Mouse (Mus musculus) ovary, postnatal 10 days (tissue): ENCODE results near the gene Napepld.
A peak's percentile ranks its signal among the peaks of the same experiment; 100 is the strongest.
"Not testable (repeated sequence)": the region's sequence is repeated elsewhere in the genome, so short reads cannot be mapped to it uniquely, and the experiment has no call there.

ENCODE experiments used
- DNase-seq: peaks from one replicate; pipeline ENCODE4 v3.0.0; 2022; ENCODE audit warnings: low spot score

Napepld gene

DNA sequence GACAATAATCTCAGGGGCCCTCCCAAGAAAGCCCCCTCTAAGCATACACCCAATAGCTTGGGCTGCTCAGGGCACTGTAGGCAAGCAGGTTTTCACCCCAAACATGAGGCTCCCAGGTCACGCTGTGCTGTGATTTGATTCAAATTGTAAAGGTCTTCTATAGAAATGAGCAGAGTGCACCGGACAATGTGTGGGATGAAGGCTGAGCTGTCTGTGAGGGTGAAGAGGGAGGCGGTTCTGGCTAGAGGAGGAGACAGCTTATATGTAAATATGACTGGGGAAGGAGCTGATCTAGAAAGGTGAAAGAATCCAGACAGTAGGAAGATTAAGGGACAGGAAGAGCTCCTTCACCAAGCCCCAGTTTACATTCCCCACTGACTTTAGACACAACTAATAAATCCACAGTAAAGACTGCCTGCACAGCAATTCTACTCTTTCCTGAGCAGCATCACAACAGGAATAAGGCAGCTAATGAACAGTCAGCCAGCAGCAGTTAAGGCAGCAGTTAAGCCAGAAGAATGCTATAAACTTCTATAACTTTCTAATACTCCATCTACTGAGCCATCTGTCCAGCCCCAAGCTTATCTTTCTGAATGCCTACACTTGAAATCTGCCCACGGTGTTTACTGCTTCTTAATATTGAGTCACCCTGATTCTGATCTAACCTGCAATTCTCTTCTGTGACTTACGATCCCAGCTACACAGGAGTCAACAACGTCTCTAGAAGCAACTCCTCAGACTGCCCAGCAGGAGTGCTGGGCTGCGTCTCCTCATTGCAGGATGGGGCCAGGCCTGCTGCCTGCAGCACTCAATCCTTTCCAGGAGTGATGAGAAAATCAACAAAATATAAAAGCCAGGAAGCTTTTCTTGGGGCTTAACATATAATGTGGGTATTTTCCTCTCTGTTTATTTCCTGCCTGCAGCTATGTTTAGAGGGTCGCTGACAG lies 33.7 kb downstream of the Napepld start:
- no peak for DNase-seq

GRCm38 (mm10) chr5:21663081-21663480 lies 38.1 kb downstream of the Napepld start:
- no peak for DNase-seq

DNA sequence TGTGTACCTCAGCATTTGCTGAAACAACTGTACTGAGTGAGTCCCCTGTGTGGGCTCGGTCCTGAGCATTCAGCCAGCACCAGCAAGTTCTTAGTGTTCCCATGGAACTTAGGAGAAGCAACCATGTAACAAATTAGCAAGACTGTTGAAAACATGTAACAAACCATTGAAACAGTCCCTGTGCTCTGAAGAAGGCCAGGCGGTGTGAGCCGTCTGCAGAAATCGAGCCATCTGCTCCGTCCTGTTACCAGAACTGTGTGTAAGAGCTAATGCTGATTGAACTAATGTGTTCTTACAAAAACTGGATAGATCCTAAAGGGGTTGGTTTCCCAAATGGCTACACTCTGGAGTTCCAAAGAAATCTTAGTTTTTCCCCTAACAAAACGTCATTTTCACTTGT lies 40.3 kb downstream of the Napepld start:
- DNase-seq: no peak

GRCm38 (mm10) chr5:21658623-21659395 lies 42.4 kb downstream of the Napepld start:
- peak; percentile 66 for DNase-seq

DNA sequence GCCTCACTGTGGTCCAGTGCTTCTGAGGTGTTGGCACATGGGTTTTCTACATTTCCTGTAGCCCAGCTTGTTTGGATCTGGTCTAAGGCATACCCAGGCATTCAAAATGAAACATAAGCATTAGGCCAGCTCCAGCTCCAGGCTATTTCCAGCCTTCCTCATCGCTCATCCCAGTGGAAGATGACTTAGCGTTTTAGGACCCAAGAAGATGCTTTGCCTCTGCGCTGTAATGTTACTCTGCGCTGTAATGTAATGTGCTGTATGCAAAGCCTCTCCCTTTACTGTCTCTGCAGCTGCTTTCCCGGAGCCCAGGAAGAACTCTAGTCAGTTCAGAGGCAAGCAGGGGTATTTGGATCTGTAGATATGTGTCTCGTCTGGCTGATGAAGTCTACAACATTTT lies 43.2 kb downstream of the Napepld start:
- DNase-seq: no peak

DNA sequence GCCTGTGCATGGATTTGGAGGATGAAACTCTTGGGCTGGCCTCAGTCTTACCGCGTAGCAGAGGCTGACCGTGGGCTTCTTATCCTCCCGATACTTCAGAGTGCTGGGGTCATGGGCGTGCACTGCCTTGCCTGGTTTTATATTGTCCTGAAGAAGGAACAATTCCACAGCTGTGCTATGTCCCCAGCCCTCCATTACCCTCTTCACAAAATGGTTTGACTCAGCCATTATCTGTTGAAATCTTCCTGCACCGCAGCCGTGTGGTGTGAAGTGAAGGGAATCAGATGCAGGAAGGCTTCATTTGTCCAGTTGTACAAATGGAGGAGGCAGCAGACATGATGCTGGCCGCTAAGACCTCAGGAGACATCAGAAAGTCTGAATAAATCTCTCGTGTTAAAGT lies 44.3 kb downstream of the Napepld start:
- DNase-seq: no peak

DNA sequence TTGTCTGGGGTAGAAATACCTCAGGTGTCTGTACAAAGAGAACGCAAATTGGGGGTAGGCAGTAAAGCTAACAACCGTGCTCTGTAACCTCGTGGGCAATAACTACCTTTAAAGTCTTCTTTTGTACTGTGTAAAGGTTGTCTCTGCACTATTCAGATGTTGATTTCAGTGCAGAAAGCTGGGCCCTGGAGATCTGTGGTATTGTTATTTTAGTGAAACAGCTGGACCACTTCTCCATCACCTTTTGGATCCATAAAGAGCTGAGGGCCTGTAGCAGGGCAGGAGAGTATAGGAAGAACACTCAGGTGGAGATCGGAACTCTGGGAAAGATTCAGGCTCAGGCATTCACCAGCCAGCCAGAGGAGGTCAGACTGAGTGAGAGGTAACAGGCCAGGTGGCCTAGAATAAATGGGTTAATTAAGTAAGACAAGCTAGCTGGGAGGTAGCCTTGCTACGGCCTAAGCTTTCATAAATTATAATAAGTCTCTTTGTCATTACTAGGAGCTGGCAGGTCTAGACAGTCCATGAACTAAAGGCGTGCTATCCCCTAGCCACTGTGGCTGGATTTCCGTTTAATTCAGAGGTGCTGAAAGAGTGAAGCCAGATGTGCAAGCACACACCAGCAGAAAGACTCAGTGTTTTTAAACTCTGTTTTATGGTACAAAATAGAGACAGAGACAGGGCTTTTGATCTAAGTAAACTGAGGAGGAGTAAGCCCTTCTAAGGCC lies 49.1 kb downstream of the Napepld start:
- no peak for DNase-seq

DNA sequence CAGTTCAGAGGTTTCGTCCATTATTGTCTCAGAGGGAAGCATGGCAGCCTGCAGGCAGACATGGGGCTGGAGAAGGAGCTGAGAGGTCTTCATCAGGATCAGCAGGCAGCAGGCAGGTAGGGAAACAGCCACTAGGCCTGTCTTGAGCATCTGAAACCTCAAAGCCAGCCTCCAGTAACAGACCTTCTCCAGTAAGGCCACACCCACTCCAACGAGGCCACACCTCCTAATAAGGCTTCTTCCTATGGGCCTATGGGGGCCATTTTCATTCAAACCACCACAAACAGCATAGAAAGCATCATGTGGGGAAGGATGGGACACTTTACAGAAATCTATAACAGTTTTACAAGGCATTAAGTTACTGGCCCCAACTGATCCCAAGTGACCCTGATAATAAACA lies 50.5 kb downstream of the Napepld start:
- DNase-seq: no peak

- DNase-seq: peak; percentile 13
Observed at GRCm38 (mm10) chr5:21646133-21646491, 55.1 kb downstream of the Napepld start.

- DNase-seq: peak; percentile 68
Observed at GRCm38 (mm10) chr5:21645439-21646132, 55.6 kb downstream of the Napepld start, which contains the start of the genes Fbxl13 and Armc10. Fbxl13 (minus strand) TSS chr5:21645634. Armc10 (plus strand) TSS chr5:21645813.

DNA sequence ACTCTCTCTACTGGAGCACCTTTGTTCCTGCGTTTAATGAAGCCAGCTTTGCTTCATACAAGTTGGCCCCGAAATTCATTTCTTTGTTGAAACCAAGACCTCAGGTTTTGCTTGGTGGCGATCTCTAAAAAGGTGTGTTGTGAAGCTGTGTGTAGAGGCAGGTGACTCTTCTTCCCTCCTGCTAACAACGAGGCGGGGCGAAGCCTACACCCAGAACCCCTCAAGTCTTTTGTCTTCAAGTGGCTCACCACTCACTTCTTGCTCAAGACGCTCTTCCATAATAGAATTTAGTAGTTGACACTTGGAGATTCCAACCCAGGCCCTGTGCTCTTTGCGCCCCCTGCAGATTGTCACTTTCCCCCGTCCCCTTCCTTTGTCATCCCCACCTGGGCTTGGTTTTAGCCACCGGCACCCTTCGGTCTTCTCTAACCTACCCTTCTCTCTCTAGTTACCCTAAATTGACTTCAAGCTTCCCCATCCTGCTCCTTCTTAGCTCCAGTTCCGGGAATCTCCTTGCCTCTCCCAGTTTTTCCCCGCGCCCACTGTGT lies 56.2 kb downstream of the Napepld start:
- no peak for DNase-seq

DNA sequence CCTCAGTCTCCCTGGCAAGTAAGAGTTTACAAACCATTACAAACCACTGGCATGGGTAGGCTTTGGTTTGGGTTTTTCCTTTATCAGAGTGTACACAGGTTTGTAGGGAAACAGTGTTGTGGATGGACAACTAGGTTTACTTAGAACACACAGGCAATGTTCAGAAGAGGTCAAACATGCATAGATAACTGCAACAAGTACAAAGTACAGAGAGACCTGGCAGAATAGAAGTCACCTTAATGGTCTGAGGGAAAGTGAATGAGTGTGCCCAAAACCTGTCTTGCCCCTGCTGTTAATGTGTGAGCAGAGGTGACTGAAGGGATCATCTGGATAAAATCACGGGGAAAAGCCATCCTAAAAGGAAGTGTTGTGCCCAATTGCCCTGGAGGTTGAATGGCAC lies 57.6 kb downstream of the Napepld start:
- DNase-seq: no peak

DNA sequence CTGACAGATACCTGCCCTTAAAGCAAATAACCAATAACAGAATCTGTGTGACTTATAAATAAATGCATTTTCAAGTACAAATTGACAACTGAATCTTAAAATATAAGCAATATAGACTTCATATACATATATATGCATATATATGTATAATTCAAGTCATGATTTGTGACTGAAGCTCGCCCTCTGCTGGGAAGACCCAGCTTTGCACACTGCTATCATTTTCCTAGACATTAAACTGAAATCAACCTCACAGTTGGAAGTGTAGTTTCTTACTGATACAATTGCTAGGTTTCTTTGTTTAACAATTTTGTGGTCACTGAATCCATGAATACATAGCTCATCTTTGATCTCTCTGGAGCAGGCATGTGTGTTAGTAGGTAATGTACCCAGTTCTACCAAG lies 60.2 kb downstream of the Napepld start:
- DNase-seq: no peak

DNA sequence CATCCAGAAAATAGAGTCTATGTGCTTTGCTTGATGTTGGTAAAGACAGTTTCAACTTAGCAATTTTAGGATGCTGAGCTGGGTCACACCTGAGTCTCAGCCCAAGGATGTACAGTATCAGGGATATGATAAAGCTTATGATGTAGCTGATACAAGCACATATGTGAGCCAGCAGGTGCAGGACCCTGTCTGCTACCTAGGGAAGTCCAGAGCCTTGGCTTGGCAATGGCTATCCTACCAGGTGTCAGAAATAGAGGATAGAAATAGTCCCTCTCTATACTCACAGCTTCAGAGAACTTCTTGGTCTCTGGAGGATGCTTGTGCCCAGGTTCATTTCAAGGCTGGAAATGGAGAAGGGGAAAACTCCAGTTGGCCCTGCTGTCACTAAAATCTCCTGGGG lies 75.3 kb downstream of the Napepld start:
- no peak for DNase-seq

GRCm38 (mm10) chr5:21616450-21617009 lies 84.7 kb downstream of the Napepld start:
- no peak for DNase-seq

DNA sequence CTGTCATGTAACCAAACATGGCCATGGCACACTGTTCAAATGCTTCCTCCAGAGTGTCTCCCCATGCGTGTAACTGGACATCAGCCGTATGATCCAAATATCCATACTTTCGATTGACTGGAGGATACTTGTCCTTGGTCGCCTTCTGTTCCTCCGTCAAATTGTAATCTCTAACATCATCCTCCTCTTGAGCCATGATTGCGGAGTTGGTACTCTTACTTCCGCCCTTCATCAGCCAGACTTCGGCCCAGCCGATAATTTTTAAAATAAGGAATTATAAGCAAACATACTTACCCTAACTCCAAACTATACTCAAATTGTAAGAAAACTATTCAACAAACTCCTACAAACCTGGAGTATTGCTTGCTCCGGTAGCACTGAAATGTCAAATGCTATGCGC lies 86.9 kb downstream of the Napepld start:
- DNase-seq: not testable (repeated sequence)
